Mouse (Mus musculus) myocyte (in vitro differentiated cells): ENCODE results near the gene Cd163l1. TPM values are rescaled to one million over a fixed set of nuclear protein-coding genes. Genes with fewer than 3 reads are reported as not detected.

Experiments
- H3K27me3 ChIP-seq: one replicate; pipeline ENCODE4 v1.6.1; 2011; ENCODE audit not compliant: control insufficient read depth, insufficient read depth, insufficient read length
- H3K36me3 ChIP-seq: one replicate; pipeline ENCODE4 v1.6.1; 2011; ENCODE audit not compliant: control insufficient read depth, insufficient read depth
- H3K4me2 ChIP-seq: one replicate; pipeline ENCODE4 v1.6.1; 2011; ENCODE audit warnings: low read depth, control low read depth
- H3K4me3 ChIP-seq: one replicate; pipeline ENCODE4 v1.5.1; 2011; ENCODE audit warnings: mild to moderate bottlenecking, control low read depth, moderate library complexity
- H3K79me2 ChIP-seq: one replicate; pipeline ENCODE4 v1.6.1; 2011; ENCODE audit not compliant: control insufficient read depth, insufficient read depth
- H3ac ChIP-seq: one replicate; pipeline ENCODE4 v1.6.1; 2011; ENCODE audit not compliant: control insufficient read depth, insufficient read length
- CEBPB ChIP-seq: IDR thresholded peaks from 2 replicates; pipeline ENCODE4 v1.6.1; 2011; ENCODE audit warnings: mild to moderate bottlenecking, moderate library complexity; ENCODE audit not compliant: poor library complexity, insufficient read depth, severe bottlenecking
- E2F4 ChIP-seq: IDR thresholded peaks from one replicate; pipeline ENCODE4 v1.6.1; 2011; ENCODE audit warnings: mild to moderate bottlenecking, control low read depth, moderate library complexity; ENCODE audit not compliant: insufficient read depth
- MAX ChIP-seq: IDR thresholded peaks from one replicate; pipeline ENCODE4 v1.6.1; 2011; ENCODE audit warnings: low read depth, mild to moderate bottlenecking, control low read depth
- MYOD1 ChIP-seq, 3 experiments: IDR thresholded peaks; one replicate each; pipeline ENCODE4 v1.6.1; 2011; ENCODE audit warnings: control low read depth in 2 of 3, low read depth in 2 of 3, mild to moderate bottlenecking in 2 of 3, moderate library complexity in 1 of 3; ENCODE audit not compliant: insufficient read length in 2 of 3, control insufficient read depth in 1 of 3
- MYOG ChIP-seq, 3 experiments: IDR thresholded peaks; one replicate each; pipeline ENCODE4 v1.6.1; 2011; ENCODE audit warnings: control low read depth in 2 of 3, low read depth in 2 of 3, mild to moderate bottlenecking in 2 of 3; ENCODE audit not compliant: insufficient read length in 2 of 3, control insufficient read depth in 1 of 3, insufficient read depth in 1 of 3
- POLR2A ChIP-seq: IDR thresholded peaks from one replicate; pipeline ENCODE4 v1.6.1; 2011; ENCODE audit warnings: low read depth, mild to moderate bottlenecking, control low read depth, moderate library complexity; ENCODE audit not compliant: insufficient read length
- POLR2AphosphoS2 ChIP-seq: IDR thresholded peaks from one replicate; pipeline ENCODE4 v1.6.1; 2011; ENCODE audit warnings: low read depth, control low read depth; ENCODE audit not compliant: insufficient read length
- REST ChIP-seq: IDR thresholded peaks from one replicate; pipeline ENCODE4 v1.6.1; 2011; ENCODE audit warnings: mild to moderate bottlenecking, control low read depth, moderate library complexity; ENCODE audit not compliant: insufficient read depth, insufficient read length
- SRF ChIP-seq: IDR thresholded peaks from one replicate; pipeline ENCODE4 v1.6.1; 2011; ENCODE audit warnings: low read depth; ENCODE audit not compliant: control insufficient read depth, insufficient read length
- TCF12 ChIP-seq: IDR thresholded peaks from one replicate; pipeline ENCODE4 v1.6.1; 2011; ENCODE audit warnings: mild to moderate bottlenecking, control low read depth; ENCODE audit not compliant: poor library complexity, insufficient read depth, severe bottlenecking
- TCF3 ChIP-seq: IDR thresholded peaks from one replicate; pipeline ENCODE4 v1.6.1; 2011; ENCODE audit warnings: low read depth, control low read depth; ENCODE audit not compliant: insufficient read length
- USF1 ChIP-seq: IDR thresholded peaks from one replicate; pipeline ENCODE4 v1.6.1; 2011; ENCODE audit warnings: low read depth, mild to moderate bottlenecking, control low read depth, moderate library complexity
- polyA plus RNA-seq: library from polyadenylated mRNA; unstranded; fragments of >200 nt; fragmentation: generic; extraction: Trizol; gene quantifications from one replicate; pipeline ENCODE4 v1.2.1, GENCODE M21; 2012; ENCODE audit warnings: missing spikeins

Gene Cd163l1
- polyA plus RNA-seq, 1 experiment = not detected

- TF ChIP-seq E2F4 = no peak
- TF ChIP-seq SRF = no peak
- H3K27me3 ChIP-seq = no peaks in the 10 kb centered on the region
- H3K4me3 ChIP-seq = no peak overlapping the region
- no peaks in the 10 kb centered on the region for H3K36me3 ChIP-seq
- H3ac ChIP-seq = no peak overlapping the region
- no peak overlapping the region for H3K4me2 ChIP-seq
- H3K79me2 ChIP-seq = no peaks in the 10 kb centered on the region
Observed at GRCm38 (mm10) chr7:140201090-140201489, 17.0 kb upstream of the Cd163l1 start.

- no peak within 1 kb of the TSS for H3K4me3 ChIP-seq
- no peaks in the 10 kb centered on the region for H3K36me3 ChIP-seq
- no peak within 1 kb of the TSS for H3ac ChIP-seq
- H3K4me2 ChIP-seq = no peak within 1 kb of the TSS
- TF ChIP-seq TCF3 (no peak), SRF (no peak), REST (no peak), E2F4 (no peak), TCF12 (no peak), MYOD1 (IDR thresholded peaks at IDR 0.05; ENCODE audit: control insufficient read depth in 1 of 3, insufficient read length in 2 of 3, low read depth in 2 of 3) (no peak), MAX (no peak), MYOG (IDR thresholded peaks at IDR 0.05; ENCODE audit: control insufficient read depth in 1 of 3, insufficient read depth in 1 of 3, insufficient read length in 2 of 3, low read depth in 2 of 3) (no peak), POLR2AphosphoS2 (no peak), POLR2A (no peak), CEBPB (no peak), USF1 (no peak)
- H3K79me2 ChIP-seq = no peaks in the 10 kb centered on the region
- H3K27me3 ChIP-seq = no peaks in the 10 kb centered on the region
Observed at GRCm38 (mm10) chr7:140205864-140206263, 12.2 kb upstream of the Cd163l1 start, which contains the start of gene Olfr524. TSS of gene Olfr524 (minus strand) at chr7:140205964.

- Histone ChIP-seq H3K4me2 (no peak overlapping the region), H3K4me3 (no peak overlapping the region), H3K79me2 (no peaks in the 10 kb centered on the region), H3K27me3 (no peaks in the 10 kb centered on the region), H3ac (no peak overlapping the region), H3K36me3 (no peaks in the 10 kb centered on the region)
- TF ChIP-seq REST (no peak), USF1 (no peak), CEBPB (no peak), POLR2A (no peak)
Observed at GRCm38 (mm10) chr7:140206904-140207303, 11.2 kb upstream of the Cd163l1 start.

- Histone ChIP-seq H3ac (no peak overlapping the region), H3K79me2 (no peaks in the 10 kb centered on the region), H3K27me3 (no peaks in the 10 kb centered on the region), H3K4me2 (no peak overlapping the region), H3K36me3 (no peaks in the 10 kb centered on the region), H3K4me3 (no peak overlapping the region)
- no peak for TF ChIP-seq SRF
- no peak for TF ChIP-seq USF1
- TF ChIP-seq CEBPB = no peak
- TF ChIP-seq E2F4 = no peak
- no peak for TF ChIP-seq POLR2AphosphoS2
Observed at GRCm38 (mm10) chr7:140208153-140208552, 9.9 kb upstream of the Cd163l1 start.

- no peaks in the 10 kb centered on the region for H3K27me3 ChIP-seq
- H3K79me2 ChIP-seq = no peaks in the 10 kb centered on the region
- TF ChIP-seq E2F4 (no peak), SRF (no peak), CEBPB (no peak), TCF3 (no peak)
- H3K4me3 ChIP-seq = no peak overlapping the region
- no peak overlapping the region for H3ac ChIP-seq
- no peaks in the 10 kb centered on the region for H3K36me3 ChIP-seq
- H3K4me2 ChIP-seq = no peak overlapping the region
Observed at GRCm38 (mm10) chr7:140208677-140209076, 9.4 kb upstream of the Cd163l1 start.

- Histone ChIP-seq H3K4me3 (no peak overlapping the region), H3K79me2 (no peaks in the 10 kb centered on the region), H3ac (no peak overlapping the region), H3K36me3 (no peaks in the 10 kb centered on the region), H3K27me3 (no peaks in the 10 kb centered on the region), H3K4me2 (peak overlapping the region; percentile 51)
- TF ChIP-seq POLR2A (no peak), TCF3 (peak; percentile 46), CEBPB (no peak), USF1 (no peak), MAX (no peak), MYOD1 (IDR thresholded peaks at IDR 0.05; ENCODE audit: control insufficient read depth in 1 of 3, insufficient read length in 2 of 3, low read depth in 2 of 3) (peak in 2 of 3 experiments; percentile 70 to 87), MYOG (IDR thresholded peaks at IDR 0.05; ENCODE audit: control insufficient read depth in 1 of 3, insufficient read depth in 1 of 3, insufficient read length in 2 of 3, low read depth in 2 of 3) (peak in 2 of 3 experiments; percentile 7 to 32), TCF12 (no peak), E2F4 (no peak), REST (no peak)
Observed at GRCm38 (mm10) chr7:140213841-140214240, 4.2 kb upstream of the Cd163l1 start.
